Mouse (Mus musculus) heart, postnatal 14 days (tissue): ENCODE measurements around the gene Reln. TPM values are rescaled to one million over a fixed set of nuclear protein-coding genes. Genes with fewer than 3 reads are reported as not detected.

Experiments used
- DNase-seq, 2 experiments: peaks; one replicate each; pipeline ENCODE4 v3.0.0; 2021 to 2022
- intact Hi-C: fragments of 180-260 bp; cut with DNase I; formaldehyde crosslinking; loops from one replicate; pipeline ENCODE4 v1.15.1; 2025
- total RNA-seq, 2 experiments: library from RNA; stranded (reverse); gene quantifications; 2 replicates each; pipeline ENCODE4 v1.2.3; 2021

Gene Reln
- total RNA-seq, 2 experiments from 2014 or later = 3.7 to 4.6 TPM

GRCm38 (mm10) chr5:21947610-21948381 lies 396.7 kb downstream of the Reln start:
- intact Hi-C loops = no loop called here
- DNase-seq = no peak

GRCm38 (mm10) chr5:21944579-21944978 lies 399.9 kb downstream of the Reln start:
- DNase-seq = no peak
- intact Hi-C loops = no loop called here

- intact Hi-C loops = no loop called here
Measured at GRCm38 (mm10) chr5:21939405-21939804, 405.1 kb downstream of the Reln start.

GRCm38 (mm10) chr5:21938138-21938537 lies 406.4 kb downstream of the Reln start:
- intact Hi-C loops = no loop called here
- DNase-seq = no peak

More at GRCm38 (mm10) chr5:21939405-21939804, 405.1 kb downstream of the Reln start:
- DNase-seq = no peak

- no peak for DNase-seq
- intact Hi-C loops = no loop called here
Measured at GRCm38 (mm10) chr5:21936627-21937026, 407.9 kb downstream of the Reln start.

GRCm38 (mm10) chr5:21936096-21936495 lies 408.4 kb downstream of the Reln start:
- intact Hi-C loops = no loop called here
- no peak for DNase-seq

GRCm38 (mm10) chr5:21934811-21935396 lies 409.6 kb downstream of the Reln start:
- intact Hi-C loops = loop anchor here (5.0 kb wide), 1 partner anchor 582 kb away; no protein-coding TSS in a partner anchor
- no peak for DNase-seq

- intact Hi-C loops = loop anchor here (5.0 kb wide), 1 partner anchor 583 kb away; no protein-coding TSS in a partner anchor
- DNase-seq = no peak
Measured at GRCm38 (mm10) chr5:21934173-21934698, 410.3 kb downstream of the Reln start.

GRCm38 (mm10) chr5:21933340-21934075 lies 411.0 kb downstream of the Reln start:
- no peak for DNase-seq
- intact Hi-C loops = loop anchor here (5.0 kb wide), 1 partner anchor 584 kb away; no protein-coding TSS in a partner anchor

- intact Hi-C loops = loop anchor here (5.0 kb wide), 1 partner anchor 586 kb away; no protein-coding TSS in a partner anchor
Measured at GRCm38 (mm10) chr5:21931151-21931550, 413.4 kb downstream of the Reln start.

GRCm38 (mm10) chr5:21920310-21920709 lies 424.2 kb downstream of the Reln start:
- no peak for DNase-seq
- intact Hi-C loops = no loop called here

More at GRCm38 (mm10) chr5:21931151-21931550, 413.4 kb downstream of the Reln start:
- DNase-seq = no peak

GRCm38 (mm10) chr5:21919281-21919780 lies 425.2 kb downstream of the Reln start:
- intact Hi-C loops = no loop called here
- DNase-seq = no peak

- no peak for DNase-seq
- intact Hi-C loops = no loop called here
Measured at GRCm38 (mm10) chr5:21915973-21916372, 428.5 kb downstream of the Reln start.

- intact Hi-C loops = no loop called here
- DNase-seq = no peak
Measured at GRCm38 (mm10) chr5:21914776-21915175, 429.7 kb downstream of the Reln start.

GRCm38 (mm10) chr5:21912835-21913530 lies 431.5 kb downstream of the Reln start:
- no peak for DNase-seq
- intact Hi-C loops = no loop called here

GRCm38 (mm10) chr5:21910726-21911125 lies 433.8 kb downstream of the Reln start:
- intact Hi-C loops = no loop called here
- DNase-seq = no peak

GRCm38 (mm10) chr5:21909713-21910112 lies 434.8 kb downstream of the Reln start:
- DNase-seq = no peak
- intact Hi-C loops = no loop called here

- intact Hi-C loops = no loop called here
- DNase-seq = no peak
Measured at GRCm38 (mm10) chr5:21901411-21901810, 443.1 kb downstream of the Reln start.

- intact Hi-C loops = no loop called here
- no peak for DNase-seq
Measured at GRCm38 (mm10) chr5:21900891-21901290, 443.6 kb downstream of the Reln start.

- intact Hi-C loops = no loop called here
- peak in 1 of 2 experiments; percentile 3 for DNase-seq
Measured at GRCm38 (mm10) chr5:21898875-21899274, 445.6 kb downstream of the Reln start.
